Mouse (Mus musculus) Patski (cell line): Measurements from ENCODE around the gene Scg5. TPM values are rescaled to one million over a fixed set of nuclear protein-coding genes. Genes with fewer than 3 reads are reported as not detected.

Experiments used
- ATAC-seq: fragments of 100-300 bp; one replicate; pipeline ENCODE4 v1.8.0; 2021
- CTCF ChIA-PET: fragments of 350-600 bp; sonication (Branson Sonifier 250); formaldehyde crosslinking; loops from one replicate; lab custom pipeline; 2022; ENCODE audit warnings: inconsistent platforms; lab: Charles Lee
- POLR2A ChIA-PET: fragments of 350-600 bp; sonication (Branson Sonifier 250); formaldehyde crosslinking; loops from one replicate; lab custom pipeline; 2022; ENCODE audit warnings: antibody characterized with exemption, inconsistent platforms; lab: Charles Lee
- DNase-seq: peaks from one replicate; pipeline ENCODE4 v3.0.0-alpha.2; 2011; ENCODE audit warnings: low read depth, low spot score
- H3K27me3 ChIP-seq: fragments of 371-371 bp; one replicate; pipeline ENCODE4 v1.5.1; 2021
- CTCF ChIP-seq: fragments of 100-300 bp; IDR thresholded peaks from one replicate; pipeline ENCODE4 v1.5.1; 2021
- in situ Hi-C: fragments of 300-500 bp; cut with MboI; formaldehyde crosslinking; loops from 3 replicates; pipeline ENCODE4 v1.11.1; 2018; ENCODE audit warnings: low pct_unique_long_range_greater_than_20kb, mixed read lengths
- polyA plus RNA-seq: library from polyadenylated mRNA; unstranded; gene quantifications from one replicate; pipeline ENCODE4 v1.2.3, GENCODE M21; 2021

Scg5 gene
- polyA plus RNA-seq, 1 experiment from 2014 or later: 0.24 TPM

DNA sequence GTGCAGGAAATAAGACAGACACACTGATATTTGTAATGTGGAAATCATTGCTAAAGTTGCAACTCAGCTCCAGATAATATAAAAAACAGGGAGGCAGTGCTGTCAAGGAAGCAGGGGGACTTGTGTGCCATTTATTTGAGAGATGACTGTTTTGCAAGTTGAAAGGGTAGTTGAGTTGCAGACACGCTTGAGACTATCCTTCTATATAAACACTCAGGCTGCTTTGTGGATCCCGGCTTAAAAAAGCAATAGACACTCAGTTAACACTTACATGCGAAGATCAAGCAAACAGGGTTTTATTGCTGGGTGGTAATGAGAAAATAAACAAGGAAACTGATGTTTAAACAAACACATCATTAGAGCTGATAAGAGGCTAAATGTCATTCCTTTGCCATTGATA is 44.1 kb downstream of the Scg5 start:
- no peak for TF ChIP-seq CTCF
- H3K27me3 ChIP-seq: no peaks in the 10 kb centered on the region
- DNase-seq (no peak), ATAC-seq (no peak)
- in situ Hi-C loops: loop anchor here (25.0 kb wide), 1 partner anchor 998 kb away; no protein-coding TSS in a partner anchor
- ChIA-PET CTCF (no interaction called here), POLR2A (no interaction called here)

DNA sequence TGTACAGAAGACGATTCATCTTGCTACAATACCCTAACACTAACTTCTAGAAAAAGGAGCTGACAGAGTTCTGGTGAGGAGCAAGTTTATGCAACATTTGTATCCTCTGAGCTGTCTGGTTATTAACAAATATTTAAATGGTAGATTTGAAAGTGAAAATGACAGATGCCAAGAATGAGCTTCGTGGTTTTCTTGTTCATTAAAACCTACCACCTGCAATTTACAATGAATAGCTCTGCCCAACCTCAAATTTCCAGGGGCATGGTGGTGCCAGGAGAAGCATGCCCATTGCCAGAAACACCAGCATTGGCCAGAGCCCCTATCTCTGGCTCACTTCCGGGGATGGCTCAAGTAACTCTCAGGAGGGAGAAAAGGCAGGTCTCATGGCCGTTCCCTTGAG is 47.4 kb downstream of the Scg5 start:
- CTCF ChIA-PET: interaction anchor here (1.0 to 1.8 kb wide), 2 partner anchors 16 to 159 kb away, joined by 3 to 5 read pairs; no protein-coding TSS in a partner anchor
- ATAC-seq: no peak
- in situ Hi-C loops: loop anchor here (25.0 kb wide), 1 partner anchor 994 kb away; no protein-coding TSS in a partner anchor
- TF ChIP-seq CTCF: no peak
- no peaks in the 10 kb centered on the region for H3K27me3 ChIP-seq
- no peak for DNase-seq
- POLR2A ChIA-PET: no interaction called here

DNA sequence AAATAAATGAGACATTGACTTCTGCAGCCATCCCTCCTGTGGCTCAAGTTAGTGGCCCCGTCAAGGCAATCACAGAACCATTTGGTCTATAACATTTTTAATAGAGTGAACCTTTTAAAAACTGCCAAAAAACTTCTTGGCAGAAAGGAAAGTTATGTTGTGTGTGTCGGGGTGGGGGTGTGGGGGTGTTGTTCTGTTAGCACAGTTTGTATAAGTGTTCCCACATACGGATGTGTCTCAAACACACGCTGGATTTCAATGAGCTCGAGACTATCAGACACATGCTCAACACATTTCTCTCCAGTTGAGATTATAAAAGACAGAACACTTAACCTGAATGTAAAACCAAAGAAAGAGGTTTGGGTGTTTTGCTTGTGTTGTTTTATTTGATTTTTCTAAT is 47.8 kb downstream of the Scg5 start:
- CTCF ChIA-PET: interaction anchor here (1.8 kb wide), 1 partner anchor 16 kb away, joined by 5 read pairs; no protein-coding TSS in a partner anchor
- no peak for TF ChIP-seq CTCF
- H3K27me3 ChIP-seq: no peaks in the 10 kb centered on the region
- POLR2A ChIA-PET: no interaction called here
- ATAC-seq (no peak), DNase-seq (no peak)
- in situ Hi-C loops: loop anchor here (25.0 kb wide), 1 partner anchor 994 kb away; no protein-coding TSS in a partner anchor

DNA sequence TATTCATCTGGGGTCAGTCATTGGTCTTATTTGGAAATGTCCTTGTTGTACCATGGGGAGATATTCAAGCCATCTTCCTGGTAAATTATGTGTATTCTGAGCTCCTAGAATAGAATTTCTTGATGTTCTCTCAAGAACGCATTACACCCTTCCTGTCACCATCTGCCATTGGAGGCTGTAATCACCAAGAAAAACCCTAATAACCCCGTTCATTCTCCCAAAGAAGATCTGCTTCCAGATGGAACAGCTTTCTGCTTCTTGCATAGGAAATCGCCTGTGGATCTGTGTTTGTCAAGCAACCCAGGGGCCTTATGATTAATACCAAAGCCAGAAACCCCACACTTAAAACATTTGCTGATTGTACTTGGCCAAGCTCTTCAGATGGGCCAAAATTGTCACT is 49.6 kb downstream of the Scg5 start:
- in situ Hi-C loops: loop anchor here (25.0 kb wide), 1 partner anchor 992 kb away; no protein-coding TSS in a partner anchor
- ChIA-PET POLR2A (no interaction called here), CTCF (interaction anchor here (0.8 to 1.4 kb wide), 4 partner anchors 11 to 280 kb away, joined by 3 to 5 read pairs (median 4); no protein-coding TSS in a partner anchor)
- no peak for DNase-seq
- TF ChIP-seq CTCF: no peak
- ATAC-seq: no peak
- no peaks in the 10 kb centered on the region for H3K27me3 ChIP-seq

DNA sequence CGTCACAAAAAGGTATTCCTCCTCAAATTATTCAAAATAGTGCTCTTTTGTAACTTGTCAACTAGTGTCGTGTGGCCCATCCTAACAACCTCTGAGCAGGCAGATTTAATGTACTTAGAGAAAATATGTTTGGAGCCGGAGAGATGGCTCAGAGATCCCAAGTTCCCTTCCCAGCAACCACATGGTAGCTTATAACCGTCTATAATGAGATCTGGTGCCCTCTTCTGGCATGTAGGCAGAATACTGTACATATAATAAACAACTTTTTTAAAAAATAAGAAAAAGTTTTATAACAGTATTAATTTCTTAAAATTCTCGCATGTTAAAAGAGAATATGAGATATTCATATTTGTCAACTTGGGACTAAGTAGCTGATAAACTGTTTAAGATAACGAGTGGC is 50.9 kb downstream of the Scg5 start:
- POLR2A ChIA-PET: no interaction called here
- in situ Hi-C loops: loop anchor here (25.0 kb wide), 1 partner anchor 991 kb away; no protein-coding TSS in a partner anchor
- peak; percentile 56 for TF ChIP-seq CTCF
- CTCF ChIA-PET: interaction anchor here (0.8 to 1.4 kb wide), 4 partner anchors 9 to 242 kb away, joined by 3 to 5 read pairs (median 4); no protein-coding TSS in a partner anchor
- no peak for ATAC-seq
- no peaks in the 10 kb centered on the region for H3K27me3 ChIP-seq
- DNase-seq: no peak

DNA sequence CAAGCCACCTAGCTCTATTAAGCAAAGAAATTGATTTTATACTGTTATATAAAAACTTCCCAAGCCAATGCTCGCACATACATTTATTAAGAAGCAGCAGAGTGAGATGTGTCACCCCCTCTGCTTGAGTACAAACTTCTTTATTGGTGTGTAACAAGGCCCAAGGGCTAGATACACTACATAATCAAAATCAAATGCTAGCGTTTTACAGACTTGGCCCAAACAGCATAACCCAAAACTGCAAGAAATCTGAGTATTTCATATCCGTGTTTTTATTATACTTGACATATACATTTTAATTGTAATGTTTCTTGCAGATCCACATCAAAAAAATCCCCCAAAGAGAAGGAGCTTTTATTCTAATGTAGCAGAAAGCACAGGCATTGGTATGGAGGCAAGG is 52.6 kb downstream of the Scg5 start:
- DNase-seq (no peak), ATAC-seq (no peak)
- in situ Hi-C loops: loop anchor here (25.0 kb wide), 1 partner anchor 989 kb away; no protein-coding TSS in a partner anchor
- POLR2A ChIA-PET: no interaction called here
- H3K27me3 ChIP-seq: no peaks in the 10 kb centered on the region
- no peak for TF ChIP-seq CTCF
- CTCF ChIA-PET: no interaction called here

DNA sequence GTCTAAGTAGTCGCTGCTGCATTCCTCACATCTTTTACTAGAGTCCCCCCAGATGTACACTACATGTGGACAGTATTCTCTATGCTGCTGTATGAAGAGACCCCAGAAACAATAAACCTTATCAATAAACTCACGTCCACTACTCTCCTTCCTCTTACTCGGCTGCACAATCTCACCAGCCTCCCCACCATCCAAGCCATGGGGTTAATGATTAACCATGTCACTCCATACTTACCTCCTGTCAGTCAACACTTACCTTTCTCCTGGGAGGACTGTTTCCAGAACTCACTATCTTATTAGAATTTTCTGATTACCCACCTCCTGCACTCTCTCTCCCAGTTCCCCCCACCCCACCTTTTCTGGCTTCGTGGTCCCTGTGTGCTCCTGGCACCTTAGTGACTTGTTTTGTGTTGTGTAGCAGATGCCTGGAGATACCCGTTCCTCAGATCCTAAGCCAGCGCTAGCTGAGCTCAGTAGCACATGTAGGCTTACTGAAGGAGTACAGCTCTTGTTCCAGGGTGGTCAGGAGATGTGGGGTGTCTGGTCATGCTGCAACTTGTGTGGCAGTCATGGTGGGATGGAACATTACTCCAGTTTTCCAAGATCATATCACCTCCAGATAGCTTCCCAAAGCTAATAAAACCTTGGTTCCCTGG is 54.6 kb downstream of the Scg5 start:
- DNase-seq (no peak), ATAC-seq (no peak)
- CTCF ChIA-PET: no interaction called here
- POLR2A ChIA-PET: no interaction called here
- no peak for TF ChIP-seq CTCF
- in situ Hi-C loops: no loop called here
- H3K27me3 ChIP-seq: no peaks in the 10 kb centered on the region

DNA sequence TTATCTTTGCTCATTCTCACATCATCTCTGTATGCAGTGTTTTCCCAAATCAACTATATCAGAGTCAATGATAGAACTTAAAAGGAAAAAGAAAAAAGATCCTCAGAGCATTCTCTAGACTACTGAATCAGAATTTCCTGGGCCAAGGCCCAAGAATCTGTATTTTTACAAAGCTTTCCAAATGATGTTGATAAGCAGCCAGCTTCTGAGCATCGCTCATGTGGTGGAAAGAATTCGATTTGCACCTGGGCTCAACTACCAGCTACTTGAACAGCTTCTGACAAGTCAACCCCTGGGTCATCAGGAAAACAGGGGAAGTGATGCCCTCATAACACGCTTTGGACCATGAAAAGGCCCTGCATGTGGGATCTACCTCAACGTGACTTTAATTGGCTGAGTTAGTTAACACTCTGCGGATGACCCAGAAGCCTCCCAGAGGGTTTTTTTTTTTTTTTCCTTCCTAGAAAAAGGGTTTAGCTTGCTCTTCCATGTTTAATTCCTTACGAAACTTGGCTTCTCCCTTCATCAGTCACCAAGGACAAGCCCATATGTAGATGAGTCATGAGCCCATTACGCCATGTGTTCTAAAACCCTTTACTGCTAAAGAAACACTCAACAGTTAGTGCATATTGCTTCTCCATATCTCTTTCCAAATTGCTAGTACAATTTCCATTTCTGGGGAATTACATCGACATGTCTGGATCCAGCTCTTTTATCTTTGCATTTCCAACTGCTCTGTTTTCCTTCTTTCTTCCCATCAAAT is 60.2 kb downstream of the Scg5 start:
- DNase-seq: no peak
- no peak for ATAC-seq
- CTCF ChIA-PET: interaction anchor here (1.0 kb wide), 1 partner anchor 10 kb away, joined by 5 read pairs; no protein-coding TSS in a partner anchor
- in situ Hi-C loops: no loop called here
- POLR2A ChIA-PET: no interaction called here
- no peaks in the 10 kb centered on the region for H3K27me3 ChIP-seq
- no peak for TF ChIP-seq CTCF

DNA sequence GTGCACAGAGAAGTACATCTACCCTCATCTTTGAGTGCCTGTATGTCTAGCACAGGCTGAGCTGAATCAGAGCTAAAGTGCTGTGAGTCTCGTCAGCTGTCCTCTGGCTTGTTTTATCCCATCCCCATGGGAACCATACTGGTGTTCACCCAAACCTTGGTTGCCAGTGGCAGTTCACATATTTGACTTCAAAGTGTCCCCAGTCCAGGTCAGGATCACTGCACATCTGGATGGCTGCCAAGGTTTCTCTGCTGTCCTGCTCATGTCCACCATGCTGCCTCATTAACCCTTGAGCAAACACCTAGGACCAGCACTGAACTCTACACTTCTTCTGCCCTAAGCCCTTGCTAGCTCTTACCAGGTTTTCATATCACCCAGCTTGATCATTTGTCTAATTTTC is 63.0 kb downstream of the Scg5 start:
- ChIA-PET POLR2A (no interaction called here), CTCF (no interaction called here)
- in situ Hi-C loops: no loop called here
- no peak for TF ChIP-seq CTCF
- ATAC-seq (peak; percentile 44), DNase-seq (no peak)
- no peaks in the 10 kb centered on the region for H3K27me3 ChIP-seq

DNA sequence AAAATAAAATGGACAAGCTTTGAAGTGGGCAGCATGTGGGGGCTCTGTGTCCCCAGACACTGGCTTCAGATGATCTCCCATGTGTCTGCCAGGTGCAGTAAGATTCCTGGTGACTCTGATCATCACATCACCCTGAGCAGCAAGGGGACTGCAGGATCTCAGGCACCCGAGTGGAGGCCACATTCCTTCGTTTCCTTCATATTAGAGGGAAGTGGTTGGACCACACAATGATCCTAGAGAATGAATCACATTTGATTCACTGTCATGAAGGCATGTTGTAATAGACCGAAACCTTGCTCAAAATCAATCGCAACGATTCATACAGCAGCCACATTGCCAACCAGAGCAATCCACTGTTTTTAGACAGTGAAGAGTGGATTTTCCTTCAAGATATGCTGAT is 64.0 kb downstream of the Scg5 start:
- H3K27me3 ChIP-seq: peaks cover 3% of the 10 kb centered on the region
- DNase-seq (no peak), ATAC-seq (peak; percentile 51)
- POLR2A ChIA-PET: no interaction called here
- no peak for TF ChIP-seq CTCF
- CTCF ChIA-PET: no interaction called here
- in situ Hi-C loops: no loop called here
